Mouse (Mus musculus) megakaryocyte, embryonic 14.5 days (primary cell): ENCODE data around the gene Zfhx3.

Source experiments
- FLI1 ChIP-seq: IDR thresholded peaks from 2 replicates; pipeline ENCODE4 v1.6.1; 2012; ENCODE audit warnings: low read length, inconsistent platforms, mixed read lengths
- GATA1 ChIP-seq: IDR thresholded peaks from 3 replicates; pipeline ENCODE4 v1.6.1; 2012; ENCODE audit warnings: mixed read lengths, low read length, inconsistent platforms, borderline replicate concordance

- TF ChIP-seq GATA1 (no peak), FLI1 (no peak)
These were observed 18.0 kb downstream of the Zfhx3 start for GRCm38 (mm10) chr8:107960466-107960865.
